Mouse (Mus musculus) c-Kit-positive CD71-negative TER-119-negative erythroid progenitor cells, embryonic 14.5 days (primary cell): Measurements from ENCODE around the gene Robo2.
"Not testable (repeated sequence)": the region's sequence is repeated elsewhere in the genome, so short reads cannot be mapped to it uniquely, and the experiment has no call there.

Experiments used
- DNase-seq: peaks from one replicate; pipeline ENCODE4 v3.0.0-alpha.2; 2013; ENCODE audit warnings: low read depth

Gene Robo2

GRCm38 (mm10) chr16:74065958-74066357 lies 345.7 kb downstream of the Robo2 start:
- no peak for DNase-seq

- DNase-seq, result no peak
Observed at GRCm38 (mm10) chr16:74061951-74062350, 349.7 kb downstream of the Robo2 start.

GRCm38 (mm10) chr16:74061479-74061878 lies 350.1 kb downstream of the Robo2 start:
- no peak for DNase-seq

- no peak for DNase-seq
Observed at GRCm38 (mm10) chr16:74056886-74057285, 354.7 kb downstream of the Robo2 start.

- DNase-seq, result no peak
Observed at GRCm38 (mm10) chr16:74056210-74056609, 355.4 kb downstream of the Robo2 start.

GRCm38 (mm10) chr16:74055061-74055751 lies 356.4 kb downstream of the Robo2 start:
- DNase-seq, result no peak

- no peak for DNase-seq
Observed at GRCm38 (mm10) chr16:74049467-74049866, 362.2 kb downstream of the Robo2 start.

- no peak for DNase-seq
Observed at GRCm38 (mm10) chr16:74048980-74049379, 362.6 kb downstream of the Robo2 start.

GRCm38 (mm10) chr16:74047232-74047631 lies 364.4 kb downstream of the Robo2 start:
- no peak for DNase-seq

GRCm38 (mm10) chr16:74040797-74041196 lies 370.8 kb downstream of the Robo2 start:
- DNase-seq, result not testable (repeated sequence)

GRCm38 (mm10) chr16:74027822-74028221 lies 383.8 kb downstream of the Robo2 start:
- no peak for DNase-seq

GRCm38 (mm10) chr16:74022281-74022978 lies 389.2 kb downstream of the Robo2 start:
- no peak for DNase-seq

GRCm38 (mm10) chr16:74005767-74006166 lies 405.9 kb downstream of the Robo2 start:
- no peak for DNase-seq

- DNase-seq, result no peak
Observed at GRCm38 (mm10) chr16:74001331-74001730, 410.3 kb downstream of the Robo2 start.

GRCm38 (mm10) chr16:73991212-73991611 lies 420.4 kb downstream of the Robo2 start:
- no peak for DNase-seq

- no peak for DNase-seq
Observed at GRCm38 (mm10) chr16:73969573-73969972, 442.1 kb downstream of the Robo2 start.

GRCm38 (mm10) chr16:73964366-73964926 lies 447.2 kb downstream of the Robo2 start:
- DNase-seq, result no peak

- no peak for DNase-seq
Observed at GRCm38 (mm10) chr16:73959479-73959970, 452.1 kb downstream of the Robo2 start.

- no peak for DNase-seq
Observed at GRCm38 (mm10) chr16:73958524-73958846, 453.1 kb downstream of the Robo2 start.

- DNase-seq, result no peak
Observed at GRCm38 (mm10) chr16:73957675-73958523, 453.7 kb downstream of the Robo2 start.

- no peak for DNase-seq
Observed at GRCm38 (mm10) chr16:73946171-73946570, 465.5 kb downstream of the Robo2 start.

- no peak for DNase-seq
Observed at GRCm38 (mm10) chr16:73940211-73940541, 471.4 kb downstream of the Robo2 start.
